8 mouse cellular contexts compared by ENCODE assay signal in the genomic region with DNA sequence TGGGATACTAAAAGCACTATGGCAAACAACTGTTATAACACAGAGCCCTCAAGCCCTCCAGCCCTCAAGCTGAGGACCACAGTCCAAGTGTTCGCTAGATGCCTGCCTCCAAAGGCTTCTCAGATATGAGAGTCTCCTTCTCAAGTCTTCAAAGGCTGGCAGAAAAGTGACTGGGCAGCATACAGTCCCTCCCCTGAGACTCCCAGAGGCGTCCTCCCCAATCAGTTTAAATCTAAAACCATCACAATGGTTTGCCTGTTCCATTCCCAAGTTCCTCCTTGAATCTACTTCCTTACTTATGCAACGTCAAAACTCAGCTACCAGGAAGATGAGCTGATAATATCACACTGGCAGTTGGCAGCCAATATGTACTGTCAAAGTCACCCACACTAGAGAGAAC. TPM values are rescaled to one million over a fixed set of nuclear protein-coding genes. Genes with fewer than 3 reads are reported as not detected.
DNase-seq lines count a peak whose midpoint lies in the region; ATAC-seq and TF ChIP-seq lines count a peak whose summit lies in the region.

Gene Anapc15 (plus strand): TSS at position 301 of the 400 bp plus-strand sequence.

- no peak for TF ChIP-seq CTCF in cerebellum, adult 2 months (IDR thresholded peaks at IDR 0.05; ENCODE audit: borderline replicate concordance, insufficient read depth, low read depth, low read length)
- TF ChIP-seq CTCF in Patski (IDR thresholded peaks at IDR 0.05), result no peak

- H3K4me1 ChIP-seq in cerebellum, adult 2 months (ENCODE audit: control insufficient read depth, insufficient read depth, low read length), result no peaks in the 10 kb centered on the region
- H3K4me1 ChIP-seq in forebrain, embryonic 15.5 days, result no peaks in the 10 kb centered on the region
- no peaks in the 10 kb centered on the region for H3K4me1 ChIP-seq in hindbrain, embryonic 12.5 days
- H3K4me1 ChIP-seq in liver, embryonic 13.5 days (replicated peaks), result no peaks in the 10 kb centered on the region

- H3K9ac ChIP-seq in forebrain, embryonic 15.5 days (replicated peaks), result no peak within 1 kb of the TSS
- H3K9ac ChIP-seq in hindbrain, embryonic 12.5 days, result no peak within 1 kb of the TSS
- no peak within 1 kb of the TSS for H3K9ac ChIP-seq in liver, embryonic 13.5 days

- H3K4me3 ChIP-seq in cerebellum, adult 2 months (replicated peaks; ENCODE audit: insufficient read depth, low read depth, low read length), result no peak within 1 kb of the TSS
- H3K4me3 ChIP-seq in forebrain, embryonic 15.5 days, result no peak within 1 kb of the TSS
- H3K4me3 ChIP-seq in hindbrain, embryonic 12.5 days, result no peak within 1 kb of the TSS
- H3K4me3 ChIP-seq in liver, embryonic 13.5 days (replicated peaks), result no peak within 1 kb of the TSS

- CTCF ChIA-PET in Patski (lab: Charles Lee), result no interaction called here

- H3K9me3 ChIP-seq in forebrain, embryonic 15.5 days, result no peaks in the 10 kb centered on the region
- no peaks in the 10 kb centered on the region for H3K9me3 ChIP-seq in hindbrain, embryonic 12.5 days (replicated peaks)
- no peaks in the 10 kb centered on the region for H3K9me3 ChIP-seq in liver, embryonic 13.5 days (replicated peaks)

- WGBS in cerebellum, adult 2 months, result 75% methylated on average over 3 of the region's 3 CpGs
- 85% methylated on average over 3 of the region's 3 CpGs for WGBS in forebrain, embryonic 15.5 days
- 80% methylated on average over 3 of the region's 3 CpGs for WGBS in hindbrain, embryonic 12.5 days
- 38% methylated on average over 3 of the region's 3 CpGs for WGBS in liver, embryonic 13.5 days (ENCODE audit: insufficient replicate concordance)

- H3K27ac ChIP-seq in cerebellum, adult 2 months (ENCODE audit: insufficient read depth, low read length), result no peak within 1 kb of the TSS
- no peak within 1 kb of the TSS for H3K27ac ChIP-seq in forebrain, embryonic 15.5 days (replicated peaks)
- no peak within 1 kb of the TSS for H3K27ac ChIP-seq in hindbrain, embryonic 12.5 days
- no peak within 1 kb of the TSS for H3K27ac ChIP-seq in liver, embryonic 13.5 days

- no peak for TF ChIP-seq POLR2A in cerebellum, adult 2 months (IDR thresholded peaks at IDR 0.05; ENCODE audit: borderline replicate concordance, insufficient read depth, low read length)

- H3K27me3 ChIP-seq in cerebellum, adult 2 months (ENCODE audit: control insufficient read depth, insufficient read depth, low read length), result no peaks in the 10 kb centered on the region
- no peaks in the 10 kb centered on the region for H3K27me3 ChIP-seq in Patski
- no peaks in the 10 kb centered on the region for H3K27me3 ChIP-seq in forebrain, embryonic 15.5 days
- H3K27me3 ChIP-seq in hindbrain, embryonic 12.5 days, result no peaks in the 10 kb centered on the region
- no peaks in the 10 kb centered on the region for H3K27me3 ChIP-seq in liver, embryonic 13.5 days

- no peak for DNase-seq in cerebellum, adult 2 months
- no peak for DNase-seq in Patski (ENCODE audit: low read depth, low spot score)
- DNase-seq in liver, embryonic 13.5 days, result no peak
- DNase-seq in right cerebral cortex, postnatal 4 days, result no peak
- DNase-seq in urinary bladder, postnatal 10 days (ENCODE audit: low spot score), result no peak

- H3K4me2 ChIP-seq in forebrain, embryonic 15.5 days (replicated peaks), result no peak within 1 kb of the TSS
- H3K4me2 ChIP-seq in hindbrain, embryonic 12.5 days (replicated peaks), result no peak within 1 kb of the TSS
- H3K4me2 ChIP-seq in liver, embryonic 13.5 days, result no peak within 1 kb of the TSS

- in situ Hi-C loops in Patski (cut with MboI; ENCODE audit: low pct_unique_long_range_greater_than_20kb), result no loop called here

- no peaks in the 10 kb centered on the region for H3K36me3 ChIP-seq in forebrain, embryonic 15.5 days
- no peaks in the 10 kb centered on the region for H3K36me3 ChIP-seq in hindbrain, embryonic 12.5 days
- H3K36me3 ChIP-seq in liver, embryonic 13.5 days, result no peaks in the 10 kb centered on the region

- no peak for ATAC-seq in cerebellum, adult (ENCODE audit: insufficient number of reproducible peaks, low FRiP score, low TSS enrichment)
- no peak for ATAC-seq in Patski
- no peak for ATAC-seq in forebrain, embryonic 15.5 days (replicated peaks)
- no peak for ATAC-seq in hindbrain, embryonic 12.5 days (ENCODE audit: low FRiP score)
- ATAC-seq in liver, embryonic 13.5 days (ENCODE audit: low read depth), result no peak

- POLR2A ChIA-PET in Patski (lab: Charles Lee), result no interaction called here

RNA-seq across cellular contexts. Expression of gene Anapc15, which starts in this region (rescaled TPM):
- polyA plus RNA-seq in cerebellum, adult 2 months (2012; rRNA removed), result 44.7 and 47.3 TPM in 2 replicates
- polyA plus RNA-seq in Patski (2021), result 36.4 TPM
- polyA plus RNA-seq in forebrain, embryonic 15.5 days (2015; fragmentation: Nextera tagmentation; extraction: Ambion mirVana), result 71.1 and 74.3 TPM in 2 replicates
- 74.9 and 86.7 TPM in 2 replicates for polyA plus RNA-seq in hindbrain, embryonic 12.5 days (2016; fragmentation: Nextera tagmentation; extraction: Ambion mirVana)
- polyA plus RNA-seq in liver, embryonic 13.5 days (2015; fragmentation: Nextera tagmentation; extraction: Ambion mirVana), result 66.2 and 71.8 TPM in 2 replicates
